Mouse (Mus musculus): ENCODE measurements around the gene Sh3bgrl2.

DNA sequence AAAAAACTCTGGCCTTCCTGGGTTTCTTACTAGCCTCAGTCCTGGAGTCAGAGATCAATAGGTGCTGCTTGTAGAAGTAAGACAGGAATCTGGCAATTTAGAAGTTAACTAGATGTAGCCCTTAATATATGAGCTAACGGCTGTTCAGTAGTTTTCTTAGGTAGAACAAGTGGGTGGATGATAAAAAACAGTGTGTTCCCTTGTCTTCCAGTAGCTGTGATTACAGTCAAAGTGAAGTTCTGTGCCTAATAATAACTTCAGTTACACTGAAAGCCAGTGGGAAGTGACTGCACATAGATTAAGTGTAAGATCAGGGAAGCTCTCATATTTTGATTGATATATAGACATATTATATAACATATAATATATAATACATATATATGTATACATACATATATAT, 60.0 kb downstream of the Sh3bgrl2 start:
- TF ChIP-seq GATA1 (IDR thresholded peaks at IDR 0.05; ENCODE audit: low read length) (no peak), TAL1 (IDR thresholded peaks at IDR 0.05; ENCODE audit: low read length) (no peak)
